Mouse (Mus musculus) hematopoietic stem cell, adult 5-6 weeks (primary cell): ENCODE results near the gene Rpia. TPM values are rescaled to one million over a fixed set of nuclear protein-coding genes. Genes with fewer than 3 reads are reported as not detected.
"Not testable (repeated sequence)": the region's sequence is repeated elsewhere in the genome, so short reads cannot be mapped to it uniquely, and the experiment has no call there.

Experiments
- ATAC-seq, 2 experiments: fragments of 125-278 bp in 1 of 2; replicated peaks in 1 of 2; 2 replicates each; pipeline ENCODE4 v1.8.0; 2016 to 2017; ENCODE audit warnings: inconsistent platforms in 2 of 2, mild to moderate bottlenecking in 2 of 2, moderate number of reproducible peaks in 2 of 2, low read depth in 1 of 2, moderate TSS enrichment in 1 of 2; ENCODE audit not compliant: low FRiP score in 2 of 2, poor library complexity in 2 of 2, severe bottlenecking in 2 of 2, insufficient read depth in 1 of 2, low TSS enrichment in 1 of 2
- total RNA-seq: library from RNA; stranded (forward); fragments of 172-1452, 232-1000 nt; gene quantifications from 2 replicates; pipeline ENCODE4 v1.2.3, GENCODE M21; 2017

Rpia gene
- total RNA-seq: 95.5 and 161 TPM in 2 replicates

DNA sequence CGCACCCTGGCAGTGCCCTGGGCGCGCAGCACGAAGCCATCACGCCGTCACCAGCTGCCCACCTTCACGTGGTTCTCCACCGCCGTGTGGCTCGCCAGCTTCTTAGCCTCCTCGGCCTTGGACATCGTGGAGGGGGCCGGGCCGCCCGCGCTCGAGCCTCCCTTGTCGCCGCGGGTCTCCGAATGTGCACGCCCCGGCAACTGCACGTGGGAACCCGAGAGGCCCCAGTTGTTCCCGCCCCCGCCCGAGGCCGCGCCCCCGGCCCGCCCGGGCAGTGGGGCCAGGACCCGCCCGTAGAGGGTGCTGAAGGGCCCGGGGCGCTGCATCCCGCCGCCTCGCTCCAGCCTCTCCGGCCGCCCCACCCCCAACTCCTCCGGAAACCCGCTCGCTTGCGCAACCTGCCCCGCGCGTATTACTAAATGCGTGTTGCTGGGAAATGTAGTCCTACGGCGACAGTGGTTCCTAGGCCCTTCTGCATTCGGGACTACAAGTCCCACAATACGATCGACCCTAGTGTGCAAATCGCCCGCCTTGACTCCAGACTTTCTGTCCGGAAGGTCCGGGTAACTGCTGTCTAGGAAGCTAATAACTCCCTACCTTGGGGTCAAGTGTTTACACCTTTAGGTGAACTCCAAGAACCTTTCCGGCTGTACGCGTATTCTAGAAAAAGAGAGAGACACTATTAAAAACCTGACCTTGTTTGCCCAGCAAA is at the start of gene Rpia:
TSS of gene Rpia (minus strand) at position 409 of the 712 bp plus-strand sequence.
- ATAC-seq: peak; percentile 90

DNA sequence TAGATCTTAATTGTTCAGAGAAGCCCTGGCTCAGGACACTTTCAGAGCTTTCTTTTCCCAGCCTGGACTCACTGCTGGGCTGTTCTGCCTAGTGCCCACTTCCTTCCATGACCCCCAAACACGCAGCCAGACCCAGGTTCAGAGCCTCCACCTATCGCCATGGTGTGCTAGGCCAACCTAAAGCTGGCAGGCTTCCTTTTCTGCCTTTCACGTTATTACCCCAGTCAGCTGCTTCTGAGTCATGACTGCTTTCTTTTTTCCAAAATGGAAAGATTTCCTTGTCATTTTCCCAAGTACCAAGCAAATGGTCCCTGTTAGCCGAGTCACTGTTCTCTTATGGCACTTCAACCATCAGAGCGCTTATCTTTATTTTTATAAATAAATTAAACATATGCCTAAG is 48.2 kb upstream of the Rpia start:
- no peak for ATAC-seq

DNA sequence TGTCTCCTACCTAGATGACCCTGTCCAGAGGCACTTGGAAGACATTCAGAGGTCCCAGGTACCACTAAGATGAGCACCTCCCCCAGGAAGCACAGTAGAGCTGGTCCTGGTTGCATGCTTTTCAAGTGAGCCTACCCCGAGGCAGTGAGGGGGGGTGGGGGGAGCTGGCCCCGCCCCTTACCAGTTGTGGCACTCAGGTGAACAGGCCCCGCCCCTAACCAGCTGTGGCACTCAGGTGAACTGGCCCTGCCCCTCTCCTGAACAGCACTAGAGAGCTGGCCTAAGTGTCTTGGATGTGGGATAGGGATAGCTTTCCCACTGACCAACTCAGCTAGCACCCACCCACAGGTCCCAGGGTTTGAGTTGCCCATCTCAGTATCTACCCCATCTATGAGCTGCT is 46.5 kb upstream of the Rpia start:
- no peak for ATAC-seq

DNA sequence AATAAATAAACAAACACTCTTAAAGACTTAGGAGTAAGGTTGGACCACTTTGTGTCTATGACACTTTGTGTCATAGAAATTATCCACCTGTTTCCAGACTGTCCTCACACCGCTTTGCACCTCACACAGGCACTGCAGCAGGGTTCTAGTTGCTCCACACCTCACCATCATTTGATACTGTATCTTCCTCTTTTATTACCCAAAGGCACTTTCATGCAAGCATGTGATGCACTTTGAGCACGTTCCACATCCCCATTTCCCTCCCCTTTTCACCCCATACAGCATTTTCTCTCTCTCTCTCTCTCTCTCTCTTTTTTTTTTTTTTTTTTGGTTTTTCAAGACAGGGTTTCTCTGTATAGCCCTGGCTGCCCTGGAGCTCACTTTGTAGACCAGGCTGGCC is 45.3 kb upstream of the Rpia start:
- ATAC-seq: 0 out of 4 replicates have a peak, but pooled peaks of 1 of the 2 experiments have one; percentile 42

DNA sequence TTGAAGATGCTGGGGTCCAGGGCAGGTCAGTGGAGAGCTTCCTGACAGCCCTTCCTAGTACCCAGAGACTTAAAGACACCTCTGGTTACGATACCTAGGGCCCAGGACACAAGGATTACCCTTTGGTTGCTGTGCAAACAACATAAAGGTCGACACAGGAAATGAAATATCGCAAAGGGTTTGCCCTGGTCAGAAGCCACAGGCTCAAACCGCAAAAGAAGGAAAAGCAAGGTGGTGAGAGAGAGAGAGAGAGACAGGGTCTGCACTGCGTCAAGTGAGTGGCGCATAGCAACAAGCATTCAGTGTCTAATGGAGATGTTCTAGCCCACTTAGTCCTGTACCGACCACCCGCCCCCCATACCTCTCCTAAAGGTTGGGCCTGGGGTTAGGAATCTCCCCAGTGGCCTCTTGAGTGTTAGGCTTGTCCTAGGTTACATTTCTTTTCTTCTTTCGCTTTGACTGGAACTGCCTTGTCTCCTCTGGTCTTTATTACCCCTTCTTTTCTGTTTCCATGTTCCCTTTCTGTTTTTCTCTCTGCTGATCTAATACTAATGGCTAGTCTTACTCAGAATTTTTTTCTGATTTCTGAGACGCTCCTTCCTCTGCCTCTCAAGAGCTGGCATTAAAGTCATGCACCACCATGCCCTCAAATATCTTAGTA is 39.3 kb upstream of the Rpia start:
- peak; percentile 59 to 62 for ATAC-seq

DNA sequence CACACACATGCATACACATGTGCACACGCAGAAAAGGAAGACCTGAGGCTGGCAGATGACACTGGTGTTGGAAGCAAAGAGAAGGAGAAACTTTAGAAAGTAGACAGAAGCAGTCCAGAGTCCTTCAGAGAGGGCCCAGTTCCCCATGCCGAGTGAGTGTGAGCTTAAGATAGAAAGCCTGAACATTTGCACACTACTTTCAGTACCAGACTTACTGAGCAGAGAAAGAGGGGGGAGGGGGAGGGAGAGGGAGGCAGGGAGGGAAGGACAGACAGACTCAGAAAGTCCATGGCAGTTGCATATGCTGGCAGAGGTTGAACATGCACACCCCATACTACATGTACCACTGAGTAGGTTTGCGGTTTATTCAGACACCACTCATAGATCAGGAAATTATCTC is 38.5 kb upstream of the Rpia start:
- 0 out of 4 replicates have a peak, but pooled peaks have one; percentile 12 to 19 for ATAC-seq

DNA sequence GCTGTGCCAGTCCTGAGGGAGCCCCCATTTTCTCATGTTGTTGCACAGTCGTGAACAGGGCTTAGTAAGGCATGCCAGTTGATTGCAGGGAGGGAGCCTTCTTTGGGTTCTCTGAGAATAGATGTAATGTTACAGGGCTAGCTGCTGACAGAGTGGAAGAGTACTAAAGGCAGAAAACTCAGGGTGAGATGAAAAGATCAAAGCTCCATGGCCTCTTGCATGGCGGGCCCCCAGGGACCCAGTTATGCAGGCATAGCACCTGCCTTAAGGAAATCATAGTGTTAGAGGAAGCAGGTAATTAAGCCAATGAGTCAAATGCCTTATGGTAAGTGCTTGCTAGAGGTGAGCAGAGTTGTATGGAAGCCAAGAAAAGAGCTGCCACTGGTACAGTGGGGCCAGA is 37.4 kb upstream of the Rpia start:
- ATAC-seq: no peak

DNA sequence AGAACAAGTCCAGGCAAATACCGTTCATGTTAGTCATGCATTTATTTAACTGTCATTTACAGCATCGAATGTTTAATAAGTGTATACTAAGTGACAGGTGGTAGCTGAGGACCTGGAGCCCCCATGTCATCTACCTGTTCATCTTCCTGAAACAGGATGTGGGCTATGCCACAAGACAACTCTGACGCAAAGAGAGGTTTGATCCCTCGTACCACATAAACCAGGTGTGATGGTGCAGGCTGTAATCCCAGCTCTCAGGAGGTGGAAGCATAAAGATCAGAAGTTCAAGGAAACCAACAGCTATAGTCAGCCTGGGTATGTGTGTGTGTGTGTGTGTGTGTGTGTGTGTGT is 32.9 kb upstream of the Rpia start:
- ATAC-seq: peak; percentile 20 to 34

DNA sequence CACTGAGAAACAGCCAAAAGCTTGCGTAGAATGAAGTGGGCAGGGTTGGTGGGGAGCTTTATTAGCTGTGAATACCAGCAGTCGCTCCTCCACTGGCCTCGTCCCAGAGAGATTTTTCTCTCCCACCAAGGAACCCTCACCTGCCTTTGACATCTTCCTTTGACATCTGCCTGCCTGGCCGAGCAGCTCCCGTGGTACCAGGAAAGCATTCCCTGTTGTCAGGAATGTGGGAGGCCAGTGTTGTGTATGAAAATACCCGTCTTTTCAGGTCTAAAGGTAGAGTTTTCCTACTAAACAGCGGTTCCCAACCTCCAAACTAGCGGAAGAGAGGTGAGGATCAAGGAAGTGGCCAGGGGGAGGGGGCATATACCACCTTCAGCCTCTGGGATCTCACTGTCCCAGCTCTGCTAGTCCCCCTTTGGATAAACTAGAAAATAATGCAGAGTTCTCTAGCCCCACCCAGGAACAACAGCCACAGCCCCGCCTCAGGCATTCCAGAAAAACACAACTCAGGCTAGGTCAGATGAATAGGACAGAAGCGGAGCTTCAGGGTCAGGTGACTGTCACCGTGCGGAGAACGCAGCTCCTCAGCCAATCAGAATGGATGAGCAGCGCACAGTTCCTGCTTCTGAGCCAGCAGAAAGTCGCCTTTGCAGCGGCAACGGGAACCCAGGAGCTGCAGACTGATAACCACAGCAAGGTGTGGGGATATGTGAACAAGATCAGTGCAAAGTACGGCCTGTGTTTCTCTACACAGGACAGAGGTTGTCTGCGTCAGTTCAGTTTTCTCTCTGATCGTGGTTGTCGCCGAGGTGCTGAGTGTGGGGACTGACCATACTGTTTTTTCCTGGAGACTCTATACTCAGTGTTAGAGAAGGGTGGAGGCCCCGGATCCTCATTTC is 32.3 kb upstream of the Rpia start:
- ATAC-seq: peak; percentile 95 to 98

DNA sequence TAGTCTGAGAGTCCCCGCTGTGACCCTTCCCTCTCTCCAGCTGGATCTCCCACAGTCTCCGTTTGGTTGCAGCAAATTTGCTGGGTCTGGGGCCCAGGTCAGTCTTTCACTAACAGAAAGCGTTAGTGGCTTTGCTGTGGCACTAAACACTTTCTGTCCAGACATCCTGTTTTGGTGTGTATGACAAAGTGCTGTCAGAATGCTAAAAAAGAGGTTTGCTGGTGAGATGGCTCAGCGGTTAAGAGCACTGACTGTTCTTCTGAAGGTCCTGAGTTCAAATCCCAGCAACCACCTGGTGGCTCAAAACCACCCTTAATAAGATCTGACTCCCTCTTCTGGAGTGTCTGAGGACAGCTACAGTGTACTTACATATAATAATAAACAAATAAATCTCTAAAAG is 31.2 kb upstream of the Rpia start:
- not testable (repeated sequence) for ATAC-seq

DNA sequence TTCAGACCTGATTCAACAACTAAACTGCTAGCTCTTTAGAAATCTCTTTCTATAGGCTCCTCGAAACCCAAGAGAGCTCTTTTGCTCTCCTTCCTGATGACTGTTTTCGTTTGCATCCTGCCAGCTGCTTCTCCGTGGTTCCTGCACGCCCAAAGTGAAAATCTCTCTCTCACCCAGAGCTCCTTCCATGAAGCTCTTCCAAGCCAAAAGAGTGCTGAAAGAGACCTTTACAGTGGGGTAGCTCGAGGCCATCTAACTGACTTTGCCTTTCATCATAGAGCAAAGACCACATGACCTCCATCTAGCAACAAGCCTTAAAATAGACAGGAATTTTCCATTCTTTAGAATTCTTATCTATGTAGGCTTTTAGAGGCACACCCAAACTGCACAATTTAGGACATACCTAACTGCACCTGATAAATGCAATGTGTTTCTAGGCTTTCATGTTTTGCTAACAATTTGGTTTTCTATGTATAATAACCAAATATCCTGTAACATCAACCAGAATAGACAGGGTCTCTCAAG is 30.4 kb upstream of the Rpia start:
- no peak for ATAC-seq

DNA sequence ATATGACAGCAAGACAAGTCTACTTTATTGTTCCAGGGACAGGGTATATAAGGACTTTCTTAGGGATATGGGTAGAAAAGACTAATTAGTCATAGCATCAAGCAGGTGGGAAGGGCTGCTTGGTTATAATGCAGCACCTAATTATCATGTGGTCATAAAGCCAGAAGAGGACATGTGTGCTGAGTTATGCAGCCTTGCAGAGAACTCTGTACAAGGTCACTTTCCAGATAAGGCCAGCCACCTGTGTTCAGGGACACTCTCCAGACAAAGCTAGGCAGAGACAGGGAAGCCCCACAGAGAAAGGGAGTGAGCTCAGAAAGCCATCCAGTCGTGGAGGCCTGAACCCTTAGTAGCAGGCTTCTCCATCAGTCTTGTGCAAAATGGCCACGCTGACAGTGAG is 29.5 kb upstream of the Rpia start:
- no peak for ATAC-seq

DNA sequence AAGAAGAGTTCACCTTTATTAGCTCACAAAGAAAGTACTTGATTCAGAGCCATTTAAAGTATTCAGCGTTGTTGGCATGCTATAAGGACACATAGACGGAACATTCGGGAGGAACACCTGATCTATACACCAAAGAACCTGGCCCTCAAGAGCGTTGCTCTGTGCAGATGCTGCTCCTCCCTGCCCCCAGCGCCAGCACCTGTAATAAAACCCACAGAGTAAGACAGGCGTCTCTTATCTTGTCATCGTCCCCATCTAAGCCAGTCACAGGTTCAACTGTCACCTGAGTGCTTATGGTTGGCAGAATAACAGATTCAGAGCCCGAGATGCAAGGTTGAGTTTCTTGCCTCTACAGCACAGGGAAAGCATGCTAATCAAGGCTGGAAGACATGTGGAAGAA is 23.4 kb upstream of the Rpia start:
- ATAC-seq: no peak

DNA sequence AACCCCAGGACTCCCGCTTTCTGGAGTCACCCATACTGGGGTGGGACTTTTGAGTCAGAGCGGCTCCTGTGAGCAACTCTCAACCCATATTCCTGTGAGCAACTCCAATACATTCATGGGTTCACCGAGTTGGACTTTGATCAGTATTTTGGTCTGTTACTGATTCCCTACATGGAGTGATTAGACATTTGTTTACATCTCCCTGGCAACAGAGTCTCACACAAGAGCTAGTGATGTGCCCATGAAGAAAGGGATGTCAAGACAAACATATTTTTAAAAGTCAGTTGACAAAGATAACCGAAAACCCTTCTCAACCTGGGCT is 22.6 kb upstream of the Rpia start:
- ATAC-seq: no peak

DNA sequence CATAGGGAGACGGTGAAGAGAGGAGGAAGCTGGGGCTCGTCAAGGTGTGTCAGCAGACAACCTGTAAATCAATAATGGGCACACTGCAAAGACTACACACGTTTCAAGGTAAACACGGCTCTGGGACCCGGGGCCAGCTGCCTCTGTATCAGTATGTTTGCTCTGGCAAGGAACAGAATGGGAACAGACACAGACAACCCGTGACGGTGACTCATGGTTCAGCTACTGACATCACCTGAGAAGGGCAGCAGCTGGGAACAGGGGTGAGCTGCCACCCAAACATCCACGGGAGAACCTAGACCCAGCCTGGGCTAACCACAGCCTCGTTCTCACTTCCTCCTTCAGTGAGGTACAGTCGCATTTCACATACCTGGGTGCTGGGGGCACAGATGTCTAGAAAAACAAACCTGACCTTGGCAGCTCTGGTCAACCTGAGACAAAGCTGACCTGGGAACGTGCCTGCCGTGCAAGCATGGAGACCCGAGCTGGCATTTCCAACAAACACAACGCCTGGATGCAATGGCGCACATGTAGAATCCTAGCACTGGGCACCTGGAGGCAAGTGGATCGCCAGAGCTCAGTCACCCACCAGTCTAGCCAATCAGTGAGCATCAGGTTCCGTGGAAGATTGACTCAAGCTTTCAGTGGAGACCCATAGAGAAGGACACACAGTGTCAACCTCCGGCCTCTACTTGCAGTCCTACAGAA is 22.0 kb upstream of the Rpia start:
- ATAC-seq: peak; percentile 43 to 56

DNA sequence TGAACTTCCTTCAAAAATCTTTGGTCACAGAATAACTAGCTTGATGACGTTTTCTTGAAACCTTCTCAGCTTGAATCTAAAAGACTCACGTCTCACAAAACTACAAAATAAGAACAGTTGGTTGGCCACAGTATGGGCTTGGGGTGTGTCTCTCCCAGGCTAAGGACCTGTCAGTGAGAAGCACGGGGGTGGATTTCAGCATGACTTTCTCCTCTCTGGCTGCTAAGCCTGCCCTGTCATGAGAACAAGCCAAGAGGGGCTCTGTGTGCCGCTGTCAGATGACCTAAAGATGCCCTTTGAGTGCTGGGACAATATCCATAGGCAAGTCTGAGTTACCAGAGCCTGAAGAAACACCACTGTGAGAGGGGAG is 20.5 kb upstream of the Rpia start:
- no peak for ATAC-seq
